In genomic region chr13:43300906-43301305, GRCm38 (mm10) we compare ENCODE assay signal across 9 mouse cellular contexts. TPM values are rescaled to one million over a fixed set of nuclear protein-coding genes. Genes with fewer than 3 reads are reported as not detected.
DNase-seq lines count a peak whose midpoint lies in the region; ATAC-seq and TF ChIP-seq lines count a peak whose summit lies in the region.
"Had no signal": no experiment of that assay in that cellular context is flagged by ENCODE, and none has a peak within 500 bp of the region (broad histone marks: within the 10 kb centered on the region; RNA-seq: fewer than 3 reads in every experiment).

No protein-coding gene starts in this region.

- no peak for TF ChIP-seq EP300 in liver, embryonic 14.5 days (IDR thresholded peaks at IDR 0.05; ENCODE audit: low read depth)

- 0 out of 2 replicates have a peak, but pooled peaks cover 7% of the 10 kb centered on the region for H3K27me3 ChIP-seq in heart, embryonic 11.5 days (ENCODE audit: control insufficient read depth, insufficient read depth, low read length)
- H3K27me3 ChIP-seq in heart, embryonic 10.5 days (ENCODE audit: insufficient read depth, poor library complexity, severe bottlenecking), result peaks cover 40% of the 10 kb centered on the region
- peaks cover 45% of the 10 kb centered on the region for H3K27me3 ChIP-seq in liver, embryonic 14.5 days (ENCODE audit: control insufficient read depth, insufficient read depth, low read length)

- H3K4me3 ChIP-seq in heart, embryonic 11.5 days (ENCODE audit: low read depth, low read length), result peak overlapping the region; percentile 73; the same call in 1 of the 2 replicates
- H3K4me3 ChIP-seq in heart, embryonic 10.5 days, result no peak overlapping the region
- H3K4me3 ChIP-seq in liver, embryonic 14.5 days (ENCODE audit: insufficient read depth in 1 of 2, low read depth in 2 of 2, low read length in 2 of 2), result no peak overlapping the region

- DNase-seq in heart, embryonic 10.5 days (ENCODE audit: low spot score), result no peak
- DNase-seq in 416B (ENCODE audit: low read depth), result peak; percentile 76
- DNase-seq in brain, adult 2 months (ENCODE audit: low read depth, low spot score), result peak; percentile 24
- DNase-seq in liver, embryonic 14.5 days (ENCODE audit: low read depth in 3 of 3, low spot score in 3 of 3), result no peak
- no peak for DNase-seq in embryo, embryonic 10 days (ENCODE audit: low spot score)
- DNase-seq in Muller cell, postnatal 12 days (ENCODE audit: inconsistent ontology term), result no peak
- DNase-seq in adrenal gland, postnatal 25 days, result no peak

- WGBS in heart, embryonic 11.5 days (ENCODE audit: insufficient replicate concordance), result 27% methylated on average over 9 of the region's 9 CpGs
- 24% methylated on average over 9 of the region's 9 CpGs for WGBS in heart, embryonic 10.5 days
- 7% methylated on average over 9 of the region's 9 CpGs for whole genome bisulfite sequencing in liver, embryonic 14.5 days (ENCODE audit: insufficient replicate concordance)

- H3K36me3 ChIP-seq in heart, embryonic 11.5 days (ENCODE audit: control insufficient read depth, insufficient read depth, low read length), result no peaks in the 10 kb centered on the region
- no peaks in the 10 kb centered on the region; the same call in 1 of the 2 replicates for H3K36me3 ChIP-seq in heart, embryonic 10.5 days
- no peaks in the 10 kb centered on the region for H3K36me3 ChIP-seq in liver, embryonic 14.5 days (replicated peaks; ENCODE audit: control insufficient read depth, insufficient read depth, low read depth)

- no peak overlapping the region for H3K27ac ChIP-seq in heart, embryonic 11.5 days (ENCODE audit: low read depth, low read length)
- no peak overlapping the region for H3K27ac ChIP-seq in heart, embryonic 10.5 days
- no peak overlapping the region for H3K27ac ChIP-seq in liver, embryonic 14.5 days
- H3K27ac ChIP-seq: macrophage had no signal

- no peak for ATAC-seq in heart, embryonic 11.5 days (replicated peaks; ENCODE audit: insufficient number of reproducible peaks, low FRiP score, low TSS enrichment)
- ATAC-seq in liver, embryonic 14.5 days (ENCODE audit: insufficient read depth), result no peak

- H3K4me1 ChIP-seq in heart, embryonic 11.5 days (ENCODE audit: control insufficient read depth, insufficient read depth, low read length), result peaks cover 39% of the 10 kb centered on the region
- peaks cover 73% of the 10 kb centered on the region for H3K4me1 ChIP-seq in heart, embryonic 10.5 days
- peaks cover 3 to 14% of the 10 kb centered on the region in 2 experiments; a peak in 3 of 4 replicates for H3K4me1 ChIP-seq in liver, embryonic 14.5 days (replicated peaks; ENCODE audit: control insufficient read depth in 2 of 2, insufficient read depth in 2 of 2, low read length in 1 of 2)

- H3K9ac ChIP-seq in heart, embryonic 11.5 days (ENCODE audit: low read depth, low read length), result 0 out of 2 replicates have a peak overlapping the region, but pooled peaks have one; percentile 39
- no peak overlapping the region for H3K9ac ChIP-seq in liver, embryonic 14.5 days (replicated peaks)

- TF ChIP-seq CTCF in liver, embryonic 14.5 days (IDR thresholded peaks at IDR 0.05; ENCODE audit: low read depth), result no peak

- H3K4me2 ChIP-seq in heart, embryonic 11.5 days, result peak overlapping the region; percentile 81
- peak overlapping the region; percentile 79; the same call in 1 of the 2 replicates for H3K4me2 ChIP-seq in liver, embryonic 14.5 days (ENCODE audit: low read depth)

- no peaks in the 10 kb centered on the region for H3K9me3 ChIP-seq in heart, embryonic 11.5 days (replicated peaks; ENCODE audit: control insufficient read depth, low read length)
- H3K9me3 ChIP-seq in heart, embryonic 10.5 days, result no peaks in the 10 kb centered on the region
- no peaks in the 10 kb centered on the region for H3K9me3 ChIP-seq in liver, embryonic 14.5 days (ENCODE audit: control insufficient read depth, low read length)

RNA-seq across cellular contexts. Expression of gene Gfod1, which starts 3.1 kb away (rescaled TPM):
- 1.4 and 1.5 TPM in 2 replicates for polyA plus RNA-seq in heart, embryonic 11.5 days (2014; fragmentation: Nextera tagmentation; extraction: Ambion mirVana)
- polyA plus RNA-seq in heart, embryonic 10.5 days (2016; fragmentation: Nextera tagmentation; extraction: Ambion mirVana), result 0.88 and 0.99 TPM in 2 replicates
- polyA plus RNA-seq in liver, embryonic 14.5 days (2012; rRNA removed), result 0.41 and 0.50 TPM in 2 replicates
- polyA plus RNA-seq in liver, embryonic 14.5 days (2014; fragmentation: Nextera tagmentation; extraction: Ambion mirVana), result 0.20 and 0.42 TPM in 2 replicates
- total RNA-seq in adrenal gland, postnatal 25 days (2021), result 9.0 and 9.9 TPM in 2 replicates

Comparison
In these comparisons a context has a peak if more than half of its experiments do, and no peak if none do; other contexts are left out.
1. DNase-seq: peak in 416B (single experiment) and brain, adult 2 months (single experiment); none in heart, embryonic 10.5 days (single experiment), liver, embryonic 14.5 days (0 of 3), embryo, embryonic 10 days (single experiment), Muller cell, postnatal 12 days (single experiment) and adrenal gland, postnatal 25 days (single experiment).